Mouse (Mus musculus) forebrain, postnatal 0 days (tissue): ENCODE data around the gene Gm20708. TPM values are rescaled to one million over a fixed set of nuclear protein-coding genes. Genes with fewer than 3 reads are reported as not detected.
A peak's percentile ranks its signal among the peaks of the same experiment; 100 is the strongest.

Experiments
- ATAC-seq: fragments of 200-750 bp; cut with Nextera tagmentation; 2 replicates; pipeline ENCODE4 v1.8.0; 2017; ENCODE audit warnings: mild to moderate bottlenecking, moderate library complexity
- DNase-seq: peaks from one replicate; pipeline ENCODE4 v3.0.0-alpha.2; 2015
- H3K27ac ChIP-seq: fragments of 300-500 bp; sonication (generic); 2 replicates; pipeline ENCODE4 v1.5.1; 2014; ENCODE audit warnings: low read depth, mild to moderate bottlenecking, antibody characterized with exemption, low read length, moderate library complexity, mixed read lengths
- H3K27me3 ChIP-seq: fragments of 300-500 bp; sonication (generic); 2 replicates; pipeline ENCODE4 v1.6.1; 2014; ENCODE audit warnings: mild to moderate bottlenecking, low read length, mixed read lengths; ENCODE audit not compliant: insufficient read depth
- H3K36me3 ChIP-seq: fragments of 300-500 bp; sonication (generic); 2 replicates; pipeline ENCODE4 v1.6.1; 2014; ENCODE audit warnings: mild to moderate bottlenecking, moderate library complexity; ENCODE audit not compliant: insufficient read depth
- H3K4me1 ChIP-seq: fragments of 300-500 bp; sonication (generic); 2 replicates; pipeline ENCODE4 v1.6.1; 2014; ENCODE audit warnings: antibody characterized with exemption; ENCODE audit not compliant: insufficient read depth
- H3K4me2 ChIP-seq: fragments of 300-500 bp; sonication (generic); 2 replicates; pipeline ENCODE4 v1.6.1; 2014; ENCODE audit warnings: low read depth, mild to moderate bottlenecking, moderate library complexity
- H3K4me3 ChIP-seq: fragments of 300-500 bp; sonication (generic); 2 replicates; pipeline ENCODE4 v1.5.1; 2014; ENCODE audit warnings: low read depth, low read length, mixed read lengths
- H3K9ac ChIP-seq: fragments of 300-500 bp; sonication (generic); 2 replicates; pipeline ENCODE4 v1.6.1; 2014; ENCODE audit warnings: mild to moderate bottlenecking
- H3K9me3 ChIP-seq: fragments of 300-500 bp; sonication (generic); 2 replicates; pipeline ENCODE4 v1.6.1; 2016; ENCODE audit warnings: low read length
- CTCF ChIP-seq: sonication (generic); IDR thresholded peaks from 2 replicates; pipeline ENCODE4 v1.5.1; 2016; ENCODE audit warnings: antibody characterized with exemption, control low read depth, low read depth
- WGBS: fragments of 180-500 bp; shearing (Covaris S2); extraction: QIAGEN DNeasy Blood & Tissue Kit; methylation state at CpG from one replicate; pipeline ENCODE4 v1.1.7; 2014; 5-methylcytosine and 5-hydroxymethylcytosine counted together
- polyA plus RNA-seq: library from polyadenylated mRNA; unstranded; fragments of >200 nt; fragmentation: Nextera tagmentation; extraction: Ambion mirVana; gene quantifications from 2 replicates; pipeline ENCODE4 v1.2.1, GENCODE M21; 2015
- total RNA-seq: library from RNA; depleted of rRNA; stranded (reverse); fragments of >200 nt; gene quantifications from 2 replicates; pipeline ENCODE4 v1.2.3, GENCODE M21; 2014

Gm20708 gene
- total and polyA plus RNA-seq, 2 experiments from 2014 or later: 1.1 to 2.0 TPM

DNA sequence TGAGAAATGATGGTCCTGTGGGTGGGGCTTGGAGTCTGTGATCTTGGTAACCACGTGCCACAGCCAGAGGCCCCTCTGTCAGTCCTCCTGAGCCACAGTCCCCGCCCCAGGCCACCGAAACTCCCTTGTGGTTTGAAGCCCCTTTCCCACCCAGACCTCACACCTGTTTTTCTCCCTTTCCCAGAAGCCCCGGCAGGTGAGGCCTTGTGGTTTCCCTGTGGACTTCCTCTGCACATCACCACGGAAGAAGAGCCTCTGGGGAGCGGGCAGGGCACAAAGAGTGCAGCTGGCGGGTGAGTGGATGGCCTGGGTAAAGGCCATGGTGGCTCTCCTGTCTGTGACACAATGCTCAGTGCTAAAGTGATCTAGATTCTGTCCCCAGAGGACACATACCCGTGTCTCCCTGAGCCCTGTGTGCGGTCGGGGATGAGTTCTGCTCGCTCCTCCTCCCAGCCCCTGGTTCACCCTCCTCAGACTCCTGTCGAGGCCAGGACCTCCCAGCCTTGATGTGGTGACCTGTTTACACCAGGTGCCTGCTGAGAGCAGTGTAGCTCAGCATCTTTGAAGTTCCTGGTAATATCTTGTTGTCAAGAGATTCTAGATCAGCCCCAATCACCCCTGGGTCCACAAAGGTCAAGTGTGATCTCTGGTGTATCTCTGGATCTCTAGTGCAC is 62.6 kb downstream of the Gm20708 start:
- Histone ChIP-seq H3K27me3 (no peaks in the 10 kb centered on the region), H3K9ac (0 out of 2 replicates have a peak overlapping the region, but pooled peaks have one; percentile 71), H3K36me3 (no peaks in the 10 kb centered on the region), H3K4me2 (peak overlapping the region; percentile 92; the same call in 1 of the 2 replicates), H3K4me3 (no peak overlapping the region), H3K27ac (no peak overlapping the region), H3K4me1 (0 out of 2 replicates have a peak, but pooled peaks cover 3% of the 10 kb centered on the region), H3K9me3 (no peaks in the 10 kb centered on the region)
- ATAC-seq: no peak
- DNase-seq: no peak
- 69% methylated on average over 12 of the region's 12 CpGs for WGBS
- no peak for TF ChIP-seq CTCF

DNA sequence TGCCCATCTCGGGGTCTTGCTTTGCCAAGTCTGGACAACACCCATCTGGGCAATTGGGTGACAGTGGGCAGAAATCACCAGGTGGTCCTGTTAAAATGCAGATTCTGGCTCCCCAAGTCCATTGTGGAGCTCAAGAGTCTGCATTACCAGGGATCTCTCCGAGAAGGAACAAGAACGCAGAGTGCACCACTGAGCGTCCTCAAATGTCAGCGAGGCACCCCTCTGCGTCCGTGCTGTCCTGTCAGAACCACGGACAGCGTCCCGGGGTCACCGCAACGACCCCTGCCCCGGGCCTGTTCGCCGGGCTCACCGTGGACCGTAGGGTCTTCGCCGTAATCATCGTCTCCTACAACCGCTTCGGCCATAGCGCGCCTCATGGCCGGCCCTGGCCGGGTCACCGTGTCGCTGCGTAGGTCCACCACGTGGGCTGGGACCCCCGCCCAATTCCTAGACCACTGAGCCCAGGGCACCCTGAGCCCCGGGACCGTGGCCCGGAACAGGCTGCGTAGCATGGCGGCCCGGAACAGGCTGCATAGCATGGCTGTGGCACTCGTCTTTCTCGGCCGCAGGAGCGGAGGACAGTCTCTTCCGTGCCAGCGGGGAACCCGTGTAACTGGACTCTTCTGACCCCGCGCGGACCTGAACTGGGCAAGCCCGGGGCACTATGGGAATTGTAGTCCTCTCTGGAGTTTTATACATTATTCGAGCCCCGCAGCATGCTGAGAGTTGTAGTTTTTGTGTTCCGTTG is 63.6 kb downstream of the Gm20708 start, which contains the start of gene Tha1:
Gene Tha1, minus strand, starts transcription at position 621 of the 748 bp plus-strand sequence.
- Histone ChIP-seq H3K4me1 (0 out of 2 replicates have a peak, but pooled peaks cover 3% of the 10 kb centered on the region), H3K4me3 (peak within 1 kb of the TSS; percentile 68), H3K36me3 (no peaks in the 10 kb centered on the region), H3K4me2 (peak within 1 kb of the TSS; percentile 92), H3K9ac (peak within 1 kb of the TSS; percentile 71), H3K27ac (no peak within 1 kb of the TSS), H3K9me3 (no peaks in the 10 kb centered on the region), H3K27me3 (no peaks in the 10 kb centered on the region)
- ATAC-seq (peak; percentile 84), DNase-seq (peak; percentile 79)
- 2% methylated on average over 51 of the region's 51 CpGs for WGBS
- no peak for TF ChIP-seq CTCF

DNA sequence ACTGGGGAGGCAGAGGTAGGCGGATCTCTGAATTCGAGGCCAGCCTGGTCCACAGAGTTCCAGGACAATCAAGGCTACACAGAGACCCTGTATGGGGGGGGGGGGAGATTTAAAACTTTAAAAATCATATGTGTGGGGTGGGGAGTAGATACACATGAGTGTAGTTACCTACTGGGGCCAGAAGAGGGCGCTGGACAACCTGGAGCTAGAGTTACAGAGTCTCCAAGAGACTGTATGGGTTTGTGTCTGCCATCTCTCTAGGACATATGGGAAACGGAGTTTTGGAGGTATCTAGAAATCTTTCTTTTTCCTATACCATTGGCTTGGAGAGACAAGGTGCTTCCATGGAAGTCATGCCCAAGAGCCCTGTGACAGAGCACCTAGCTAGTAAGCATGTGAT is 65.0 kb downstream of the Gm20708 start:
- ATAC-seq: no peak

DNA sequence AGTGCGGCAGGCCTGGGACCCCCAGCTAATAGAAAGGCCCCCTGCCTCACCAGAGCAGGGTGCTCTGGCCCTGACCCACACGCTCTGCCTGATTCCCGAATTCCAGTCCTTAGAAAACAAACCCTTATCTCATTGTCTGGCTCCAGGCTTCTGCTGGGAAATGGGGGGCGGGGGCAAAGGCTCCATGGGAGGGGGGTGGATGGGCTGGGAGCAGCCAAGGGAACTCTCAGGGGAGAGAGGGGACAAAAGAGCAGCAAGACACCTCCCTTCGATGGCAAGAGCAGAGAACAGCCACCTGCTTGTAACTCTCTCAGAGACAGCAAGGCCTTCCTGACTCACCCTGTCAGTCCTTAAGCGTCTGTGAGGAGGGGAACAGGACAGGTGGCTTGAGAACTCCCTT is 66.2 kb downstream of the Gm20708 start:
- ATAC-seq (no peak), DNase-seq (no peak)
- no peak for TF ChIP-seq CTCF
- H3K4me3 ChIP-seq: no peak overlapping the region
- 0 out of 2 replicates have a peak, but pooled peaks cover 3% of the 10 kb centered on the region for H3K4me1 ChIP-seq
- no peaks in the 10 kb centered on the region for H3K27me3 ChIP-seq
- no peak overlapping the region for H3K4me2 ChIP-seq
- 26% methylated on average over 6 of the region's 6 CpGs for WGBS
- no peaks in the 10 kb centered on the region for H3K36me3 ChIP-seq
- H3K9me3 ChIP-seq: no peaks in the 10 kb centered on the region
- H3K9ac ChIP-seq: no peak overlapping the region
- no peak overlapping the region for H3K27ac ChIP-seq

More for the DNA sequence above, 65.0 kb downstream of the Gm20708 start:
- TF ChIP-seq CTCF: peak; percentile 63
- Histone ChIP-seq H3K27me3 (no peaks in the 10 kb centered on the region), H3K4me2 (no peak overlapping the region), H3K9me3 (no peaks in the 10 kb centered on the region), H3K4me3 (no peak overlapping the region), H3K4me1 (0 out of 2 replicates have a peak, but pooled peaks cover 3% of the 10 kb centered on the region), H3K36me3 (no peaks in the 10 kb centered on the region), H3K9ac (no peak overlapping the region), H3K27ac (no peak overlapping the region)
- WGBS: 61% methylated on average over 4 of the region's 4 CpGs
- no peak for DNase-seq

DNA sequence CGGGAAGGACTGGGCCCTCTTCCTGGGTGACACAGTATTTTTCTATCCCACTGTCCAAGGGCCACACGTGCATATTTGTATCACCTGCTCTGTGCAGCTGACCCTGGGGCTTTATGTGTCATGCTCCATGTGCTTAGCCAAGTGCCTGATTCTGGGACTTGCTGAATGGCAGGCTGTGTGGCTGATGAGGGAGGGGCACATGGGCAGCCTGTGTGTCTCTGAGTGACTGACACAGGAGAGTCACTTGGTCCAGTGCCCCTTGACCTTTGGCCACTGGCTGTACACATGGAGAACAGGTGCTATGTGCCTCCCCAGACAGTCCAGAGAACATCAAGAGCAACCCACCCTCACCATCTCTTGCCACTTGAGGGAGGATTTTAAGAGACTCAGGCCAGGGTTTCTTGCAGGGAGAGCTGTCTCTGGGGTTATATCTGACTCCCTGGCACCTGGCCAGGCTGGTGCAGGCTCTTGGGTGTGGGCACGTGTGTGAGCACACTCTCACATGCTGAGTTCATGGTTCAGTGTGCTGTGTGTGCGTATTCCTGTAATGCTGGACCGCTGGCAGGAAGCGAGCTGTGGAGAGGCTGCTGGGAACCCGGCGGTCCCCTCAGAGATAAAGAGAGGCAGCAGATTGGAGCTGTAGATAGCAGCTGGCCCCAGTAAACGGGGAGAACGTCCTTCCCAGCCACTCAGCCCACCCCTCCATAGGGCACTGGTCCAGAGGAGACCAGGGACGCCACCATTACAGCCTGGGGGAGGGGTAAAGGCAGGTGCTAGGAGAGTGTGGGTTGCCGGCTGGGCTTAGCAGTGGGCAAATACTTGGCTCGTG is 68.7 kb downstream of the Gm20708 start:
- no peak overlapping the region for H3K4me3 ChIP-seq
- H3K9me3 ChIP-seq: no peaks in the 10 kb centered on the region
- DNase-seq (peak; percentile 60), ATAC-seq (peak; percentile 81)
- no peaks in the 10 kb centered on the region for H3K27me3 ChIP-seq
- H3K4me2 ChIP-seq: peak overlapping the region; percentile 34; the same call in 1 of the 2 replicates
- TF ChIP-seq CTCF: no peak
- no peaks in the 10 kb centered on the region for H3K36me3 ChIP-seq
- no peak overlapping the region for H3K27ac ChIP-seq
- H3K9ac ChIP-seq: peak overlapping the region; percentile 25; the same call in 1 of the 2 replicates
- WGBS: 14% methylated on average over 13 of the region's 13 CpGs
- H3K4me1 ChIP-seq: no peaks in the 10 kb centered on the region

DNA sequence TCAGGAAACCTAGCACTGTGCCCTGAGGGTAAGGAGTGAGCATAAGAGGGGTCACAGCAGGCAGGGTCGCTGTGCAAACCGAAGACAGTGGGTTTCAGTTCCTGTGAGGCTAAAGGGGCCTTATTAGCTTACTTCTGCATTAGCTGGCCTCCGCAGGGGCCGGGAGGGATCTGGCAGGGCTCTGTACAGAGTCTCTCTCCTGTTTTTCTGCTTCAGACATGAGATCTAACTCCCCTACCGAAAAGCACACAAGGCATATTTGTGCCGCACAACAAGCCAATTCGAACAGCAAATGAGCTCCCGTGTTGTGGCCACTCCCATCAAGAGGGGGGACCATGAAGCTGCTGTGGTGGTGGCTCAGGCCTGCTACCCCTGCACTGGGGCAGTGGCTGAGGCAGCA is 69.4 kb downstream of the Gm20708 start:
- Histone ChIP-seq H3K9me3 (no peaks in the 10 kb centered on the region), H3K9ac (no peak overlapping the region), H3K36me3 (no peaks in the 10 kb centered on the region), H3K27me3 (no peaks in the 10 kb centered on the region), H3K4me3 (no peak overlapping the region), H3K4me2 (peak overlapping the region; percentile 34; the same call in 1 of the 2 replicates), H3K4me1 (no peaks in the 10 kb centered on the region), H3K27ac (no peak overlapping the region)
- ATAC-seq (peak; percentile 30), DNase-seq (peak; percentile 13)
- 7% methylated on average over 8 of the region's 8 CpGs for whole genome bisulfite sequencing
- TF ChIP-seq CTCF: no peak
